Mouse (Mus musculus) urinary bladder, postnatal 10 days (tissue): Measurements from ENCODE around the gene Gm10310.
"Not testable (repeated sequence)": the region's sequence is repeated elsewhere in the genome, so short reads cannot be mapped to it uniquely, and the experiment has no call there.

ENCODE experiments used
- DNase-seq: peaks from one replicate; pipeline ENCODE4 v3.0.0; 2022; ENCODE audit warnings: low spot score

Gm10310 gene

GRCm38 (mm10) chr10:129984962-129985361, at the start of gene Gm10310:
Gene Gm10310, minus strand, starts transcription at chr10:129985062.
- not testable (repeated sequence) for DNase-seq

GRCm38 (mm10) chr10:130030048-130030447, 45.2 kb upstream of the Gm10310 start, which contains the start of gene Olfr821:
Gene Olfr821, plus strand, starts transcription at chr10:130030348.
- DNase-seq = no peak

- no peak for DNase-seq
These were observed 27.5 kb upstream of the Gm10310 start, which contains the start of gene Olfr820 for GRCm38 (mm10) chr10:130012321-130012720. Gene Olfr820, plus strand, starts transcription at chr10:130012621.

GRCm38 (mm10) chr10:130005366-130005765, 20.5 kb upstream of the Gm10310 start:
- DNase-seq = not testable (repeated sequence)

- DNase-seq = not testable (repeated sequence)
These were observed 19.2 kb upstream of the Gm10310 start for GRCm38 (mm10) chr10:130004104-130004503.

GRCm38 (mm10) chr10:129981867-129982266, 3.0 kb downstream of the Gm10310 start:
- DNase-seq = not testable (repeated sequence)

- not testable (repeated sequence) for DNase-seq
These were observed 8.8 kb downstream of the Gm10310 start, which contains the start of gene Olfr247 for GRCm38 (mm10) chr10:129976040-129976439. Gene Olfr247, minus strand, starts transcription at chr10:129976140.

- DNase-seq = not testable (repeated sequence)
These were observed 11.9 kb downstream of the Gm10310 start for GRCm38 (mm10) chr10:129972994-129973393.

- DNase-seq = not testable (repeated sequence)
These were observed 17.7 kb downstream of the Gm10310 start, which contains the start of gene Olfr819 for GRCm38 (mm10) chr10:129967166-129967565. Gene Olfr819, minus strand, starts transcription at chr10:129967266.

- DNase-seq = not testable (repeated sequence)
These were observed 18.6 kb downstream of the Gm10310 start for GRCm38 (mm10) chr10:129966232-129966631.

- no peak for DNase-seq
These were observed 35.9 kb downstream of the Gm10310 start, which contains the start of gene Olfr818 for GRCm38 (mm10) chr10:129949000-129949399. Gene Olfr818, minus strand, starts transcription at chr10:129949100.
